Mouse (Mus musculus) ES-E14 (cell line): ENCODE measurements around the gene Was. TPM values are rescaled to one million over a fixed set of nuclear protein-coding genes. Genes with fewer than 3 reads are reported as not detected.

Experiments used
- DNase-seq: peaks from one replicate; pipeline ENCODE4 v3.0.0-alpha.2; 2013; ENCODE audit warnings: low read depth, low spot score
- H3K27ac ChIP-seq: 2 replicates; pipeline ENCODE4 v1.5.1; 2012; ENCODE audit warnings: low read depth, mild to moderate bottlenecking, low read length, moderate library complexity, mixed read lengths; ENCODE audit not compliant: poor library complexity, insufficient read depth, severe bottlenecking
- H3K36me3 ChIP-seq: 2 replicates; pipeline ENCODE4 v1.6.1; 2012; ENCODE audit warnings: mild to moderate bottlenecking, low read length, moderate library complexity, mixed read lengths; ENCODE audit not compliant: control insufficient read depth, poor library complexity, insufficient read depth, severe bottlenecking
- H3K4me1 ChIP-seq, 2 experiments: fragments of 150-350 bp in 1 of 2; sonication (generic) in 1 of 2; 2 replicates each; pipeline ENCODE4 v1.6.1; 2012; ENCODE audit warnings: low read length in 2 of 2, mild to moderate bottlenecking in 1 of 2, mixed read lengths in 1 of 2; ENCODE audit not compliant: control insufficient read depth in 2 of 2, insufficient read depth in 2 of 2, poor library complexity in 1 of 2
- H3K4me3 ChIP-seq, 2 experiments: fragments of 150-350 bp in 1 of 2; sonication (generic) in 1 of 2; 2 replicates each; pipeline ENCODE4 v1.5.1; 2012; ENCODE audit warnings: low read length in 2 of 2, low read depth in 1 of 2, mild to moderate bottlenecking in 1 of 2, mixed read lengths in 1 of 2; ENCODE audit not compliant: insufficient read depth in 1 of 2, poor library complexity in 1 of 2, severe bottlenecking in 1 of 2
- H3K9ac ChIP-seq: 2 replicates; pipeline ENCODE4 v1.6.1; 2012; ENCODE audit warnings: low read depth, mild to moderate bottlenecking, low read length, mixed read lengths; ENCODE audit not compliant: poor library complexity, insufficient read depth, severe bottlenecking
- H3K9me3 ChIP-seq: fragments of 150-350 bp; sonication (generic); 2 replicates; pipeline ENCODE4 v1.6.1; 2012; ENCODE audit warnings: low read depth, mild to moderate bottlenecking, low read length; ENCODE audit not compliant: control insufficient read depth, insufficient read depth
- CHD2 ChIP-seq: IDR thresholded peaks from 2 replicates; pipeline ENCODE4 v1.6.1; 2014; ENCODE audit warnings: mild to moderate bottlenecking, low read depth, low read length, inconsistent platforms
- HCFC1 ChIP-seq: IDR thresholded peaks from 2 replicates; pipeline ENCODE4 v1.6.1; 2012; ENCODE audit warnings: low read length, inconsistent platforms, borderline replicate concordance; ENCODE audit not compliant: insufficient read depth
- MAFK ChIP-seq: IDR thresholded peaks from 2 replicates; pipeline ENCODE4 v1.6.1; 2014; ENCODE audit warnings: mild to moderate bottlenecking, low read depth, low read length, inconsistent platforms; ENCODE audit not compliant: insufficient read depth
- ZC3H11A ChIP-seq: IDR thresholded peaks from 2 replicates; pipeline ENCODE4 v1.6.1; 2012; ENCODE audit warnings: low read depth, mild to moderate bottlenecking, inconsistent platforms, low read length, borderline replicate concordance
- ZNF384 ChIP-seq: IDR thresholded peaks from 2 replicates; pipeline ENCODE4 v1.6.1; 2012; ENCODE audit warnings: low read depth, low read length, inconsistent platforms
- in situ Hi-C, 2 experiments: fragments of 600-800 bp; cut with MboI; formaldehyde crosslinking; loops; one replicate each; pipeline ENCODE4 v1.15.1; 2025; ENCODE audit warnings: low sequenced_read_pairs in 2 of 2, inconsistent platforms in 1 of 2; ENCODE audit not compliant: unreplicated experiment in 2 of 2
- total RNA-seq: library from RNA; depleted of rRNA; stranded (reverse); fragments of 300-350 nt; gene quantifications from 2 replicates; pipeline ENCODE4 v1.2.3, GENCODE M21; 2012; rRNA removed

Was gene
- 2.0 and 3.5 TPM in 2 replicates for total RNA-seq

GRCm38 (mm10) chrX:8090346-8090953, at the start of gene Was:
TSS of gene Was (minus strand) at chrX:8090498.
- H3K4me1 ChIP-seq = peaks cover 0 to 2% of the 10 kb centered on the region in 2 experiments; a peak in 1 of 4 replicates
- no peak for DNase-seq
- no peak within 1 kb of the TSS for H3K27ac ChIP-seq
- H3K4me3 ChIP-seq = no peak within 1 kb of the TSS
- in situ Hi-C loops = no loop called here
- H3K36me3 ChIP-seq = no peaks in the 10 kb centered on the region
- H3K9ac ChIP-seq = peak within 1 kb of the TSS; percentile 38; the same call in 1 of the 2 replicates
- TF ChIP-seq ZNF384 (no peak), ZC3H11A (no peak), MAFK (no peak), HCFC1 (no peak)
- no peaks in the 10 kb centered on the region for H3K9me3 ChIP-seq

DNA sequence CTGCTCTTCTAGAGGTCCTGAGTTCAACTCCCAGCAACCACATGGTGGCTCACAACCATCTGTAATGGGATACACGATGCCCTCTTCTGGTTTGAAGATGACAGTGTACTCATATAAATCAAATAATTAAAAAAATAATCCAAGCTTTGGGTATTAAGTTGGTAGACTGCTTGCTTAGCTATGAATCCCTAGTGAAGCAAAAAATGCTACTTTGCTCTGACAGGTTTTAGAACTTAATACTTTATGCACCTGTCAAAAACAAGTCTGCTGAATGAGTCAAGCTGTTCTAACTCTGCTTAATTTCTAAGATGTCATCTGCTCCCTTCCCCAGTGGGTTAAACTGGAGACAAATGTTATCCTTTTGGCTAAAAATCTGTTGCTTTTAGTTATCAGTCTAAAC, 49.2 kb upstream of the Was start:
- in situ Hi-C loops = no loop called here
- Histone ChIP-seq H3K4me3 (no peak overlapping the region), H3K9me3 (no peaks in the 10 kb centered on the region), H3K27ac (no peak overlapping the region), H3K9ac (no peak overlapping the region), H3K36me3 (peaks cover 30% of the 10 kb centered on the region), H3K4me1 (peaks cover 0 to 2% of the 10 kb centered on the region in 2 experiments; a peak in 1 of 4 replicates)
- no peak for DNase-seq
- TF ChIP-seq MAFK (no peak), ZNF384 (no peak), HCFC1 (no peak), CHD2 (no peak), ZC3H11A (no peak)

GRCm38 (mm10) chrX:8135886-8136285, 45.6 kb upstream of the Was start:
- no peak for DNase-seq
- Histone ChIP-seq H3K36me3 (peaks cover 5% of the 10 kb centered on the region), H3K9ac (no peak overlapping the region), H3K27ac (no peak overlapping the region), H3K9me3 (no peaks in the 10 kb centered on the region), H3K4me1 (no peaks in the 10 kb centered on the region), H3K4me3 (no peak overlapping the region)
- in situ Hi-C loops = no loop called here
- TF ChIP-seq MAFK (no peak), CHD2 (no peak), HCFC1 (no peak), ZC3H11A (no peak), ZNF384 (no peak)

GRCm38 (mm10) chrX:8132017-8132976, 42.0 kb upstream of the Was start, which contains the start of gene Wdr13:
TSS of gene Wdr13 (minus strand) at chrX:8132892.
- peak within 1 kb of the TSS; percentile 71 for H3K9ac ChIP-seq
- in situ Hi-C loops = no loop called here
- peaks cover 6% of the 10 kb centered on the region; the same call in 1 of the 2 replicates for H3K36me3 ChIP-seq
- peak within 1 kb of the TSS; percentile 72 for H3K27ac ChIP-seq
- no peaks in the 10 kb centered on the region for H3K9me3 ChIP-seq
- H3K4me1 ChIP-seq = no peaks in the 10 kb centered on the region
- TF ChIP-seq CHD2 = no peak
- no peak for TF ChIP-seq MAFK
- no peak for TF ChIP-seq ZC3H11A
- TF ChIP-seq HCFC1 = no peak
- TF ChIP-seq ZNF384 = no peak
- peak within 1 kb of the TSS; percentile 86 to 92 for H3K4me3 ChIP-seq
- DNase-seq = peak; percentile 66
